Mouse (Mus musculus) gonadal fat pad, adult 2 months (tissue): ENCODE data around the gene Epo. TPM values are rescaled to one million over a fixed set of nuclear protein-coding genes. Genes with fewer than 3 reads are reported as not detected.

Source experiments
- DNase-seq: peaks from one replicate; pipeline ENCODE4 v3.0.0-alpha.2; 2012; ENCODE audit warnings: low read depth
- polyA plus RNA-seq: library from polyadenylated mRNA; depleted of rRNA; stranded (reverse); fragments of >200 nt; gene quantifications from 2 replicates; pipeline ENCODE4 v1.2.3, GENCODE M21; 2012

Gene Epo
- polyA plus RNA-seq, 1 experiment: not detected

GRCm38 (mm10) chr5:137519691-137520550 lies 13.1 kb downstream of the Epo start:
- no peak for DNase-seq

GRCm38 (mm10) chr5:137518436-137518835 lies 14.6 kb downstream of the Epo start, which contains the start of gene Gigyf1:
Gene Gigyf1, plus strand, starts transcription at chr5:137518548.
- DNase-seq: no peak

GRCm38 (mm10) chr5:137514811-137515210 lies 18.2 kb downstream of the Epo start:
- no peak for DNase-seq

GRCm38 (mm10) chr5:137513951-137514721 lies 18.9 kb downstream of the Epo start:
- no peak for DNase-seq

- DNase-seq: no peak
Observed at GRCm38 (mm10) chr5:137512847-137513794, 19.9 kb downstream of the Epo start.

- DNase-seq: no peak
Observed at GRCm38 (mm10) chr5:137511706-137512105, 21.3 kb downstream of the Epo start.

GRCm38 (mm10) chr5:137510573-137511390 lies 22.3 kb downstream of the Epo start:
- DNase-seq: no peak

GRCm38 (mm10) chr5:137510014-137510501 lies 23.0 kb downstream of the Epo start:
- no peak for DNase-seq

- no peak for DNase-seq
Observed at GRCm38 (mm10) chr5:137504041-137504440, 29.0 kb downstream of the Epo start.

- peak; percentile 34 for DNase-seq
Observed at GRCm38 (mm10) chr5:137502667-137503110, 30.4 kb downstream of the Epo start.

- peak; percentile 86 for DNase-seq
Observed at GRCm38 (mm10) chr5:137501709-137502666, 31.1 kb downstream of the Epo start, which contains the start of gene Pop7. Gene Pop7, minus strand, starts transcription at chr5:137502518.

- DNase-seq: no peak
Observed at GRCm38 (mm10) chr5:137500186-137500585, 32.9 kb downstream of the Epo start.

GRCm38 (mm10) chr5:137493831-137494230 lies 39.2 kb downstream of the Epo start:
- DNase-seq: no peak

GRCm38 (mm10) chr5:137491559-137491958 lies 41.5 kb downstream of the Epo start:
- no peak for DNase-seq

GRCm38 (mm10) chr5:137487616-137488015 lies 45.4 kb downstream of the Epo start:
- no peak for DNase-seq

- DNase-seq: no peak
Observed at GRCm38 (mm10) chr5:137485851-137486155, 47.2 kb downstream of the Epo start.

- no peak for DNase-seq
Observed at GRCm38 (mm10) chr5:137485071-137485850, 47.8 kb downstream of the Epo start.

- no peak for DNase-seq
Observed at GRCm38 (mm10) chr5:137481897-137482296, 51.1 kb downstream of the Epo start.

- no peak for DNase-seq
Observed at GRCm38 (mm10) chr5:137481138-137481537, 51.9 kb downstream of the Epo start.
